Mouse (Mus musculus): ENCODE data around the gene Arid2. TPM values are rescaled to one million over a fixed set of nuclear protein-coding genes. Genes with fewer than 3 reads are reported as not detected.

The Arid2 gene
- 4.2 TPM for polyA plus RNA-seq (2015; fragmentation: Illumina TruSeq; extraction: RNeasy Lipid Tissue Mini Kit (QIAGEN cat#74804); ENCODE audit: insufficient read depth, low read depth, low replicate concordance)

DNA sequence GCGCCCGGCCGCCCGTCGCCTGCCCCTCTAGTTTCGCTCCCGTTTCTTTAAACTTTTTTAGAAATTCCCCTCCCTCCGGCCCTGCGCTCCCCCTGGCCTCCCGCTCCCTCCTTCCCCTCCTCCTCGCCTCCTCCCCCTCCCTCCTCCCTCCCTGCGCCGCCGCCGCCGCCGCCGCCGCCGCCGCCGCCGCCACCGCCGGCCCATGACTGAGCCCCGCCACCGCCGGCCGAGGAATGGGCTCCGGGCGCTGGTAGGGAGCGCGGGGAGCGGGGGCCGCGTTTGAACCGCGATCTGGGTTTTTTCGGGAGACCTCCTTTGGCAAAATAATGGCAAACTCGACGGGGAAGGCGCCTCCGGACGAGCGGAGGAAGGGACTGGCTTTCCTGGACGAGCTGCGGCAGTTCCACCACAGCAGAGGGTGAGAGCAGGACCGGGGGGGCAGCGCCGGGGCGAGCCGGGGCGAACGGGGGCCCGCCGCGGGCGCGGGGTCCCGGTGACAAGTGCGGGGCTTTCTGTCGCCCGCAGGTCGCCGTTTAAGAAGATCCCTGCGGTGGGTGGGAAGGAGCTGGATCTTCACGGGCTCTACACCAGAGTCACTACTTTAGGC, at the start of gene Arid2:
Gene Arid2 (plus strand): TSS at position 150 of the 607 bp plus-strand sequence.

Other genes with a start within 250 kb of the Arid2 start
- gene Scaf11, start 173.3 kb downstream of the Arid2 start, polyA plus RNA-seq (2015; fragmentation: Illumina TruSeq; extraction: RNeasy Lipid Tissue Mini Kit (QIAGEN cat#74804); ENCODE audit: insufficient read depth, low read depth, low replicate concordance) = 9.9 TPM